Mouse (Mus musculus) ES-Bruce4 (cell line): ENCODE data around the gene Efr3b.

Source experiments
- CTCF ChIP-seq: IDR thresholded peaks from one replicate; pipeline ENCODE4 v1.8.1; 2011; ENCODE audit warnings: low read depth, low read length
- EP300 ChIP-seq: IDR thresholded peaks from 2 replicates; pipeline ENCODE4 v1.6.1; 2011; ENCODE audit warnings: low read depth, low read length; ENCODE audit not compliant: insufficient read depth
- POLR2A ChIP-seq: IDR thresholded peaks from one replicate; pipeline ENCODE4 v1.8.1; 2011; ENCODE audit warnings: low read length; ENCODE audit not compliant: insufficient read depth

DNA sequence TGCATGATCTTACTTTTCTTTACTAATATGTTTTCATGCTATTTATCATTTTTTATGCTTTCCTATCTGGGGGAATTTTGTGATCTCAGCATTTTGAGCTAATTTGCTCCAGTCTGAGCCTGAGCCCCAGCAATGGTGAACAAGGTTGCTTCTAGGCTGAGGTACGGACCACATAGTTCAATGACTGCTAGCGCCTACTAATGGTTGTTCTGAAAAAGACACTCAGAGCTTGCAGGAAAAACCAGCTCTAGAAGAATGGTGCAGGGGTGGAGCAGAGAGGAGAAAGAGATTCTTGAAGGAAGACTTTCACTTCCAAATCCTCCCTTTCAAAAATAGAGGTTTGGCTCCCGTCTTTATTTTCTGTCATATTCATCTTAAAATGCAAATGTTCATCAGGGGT lies 82.4 kb downstream of the Efr3b start:
- TF ChIP-seq POLR2A: no peak
- no peak for TF ChIP-seq EP300
- TF ChIP-seq CTCF: peak; percentile 31
